Mouse (Mus musculus): Measurements from ENCODE around the gene Atxn1.

GRCm38 (mm10) chr13:45559258-45559657 is 405.6 kb downstream of the Atxn1 start:
- TF ChIP-seq CTCF (IDR thresholded peaks at IDR 0.05; ENCODE audit: borderline replicate concordance, insufficient read depth, low read length) (no peak), POLR2A (IDR thresholded peaks at IDR 0.05; ENCODE audit: low read depth, low read length) (no peak)
